Mouse (Mus musculus) left cerebral cortex, postnatal 36 days (tissue): ENCODE results near the gene Pmp22. TPM values are rescaled to one million over a fixed set of nuclear protein-coding genes. Genes with fewer than 3 reads are reported as not detected.

Experiments used
- DNase-seq, 2 experiments: peaks; one replicate each; pipeline ENCODE4 v3.0.0; 2021 to 2022; ENCODE audit warnings: low spot score in 2 of 2, mixed read lengths in 1 of 2
- intact Hi-C: fragments of 180-260 bp; cut with DNase I; formaldehyde crosslinking; loops from one replicate; pipeline ENCODE4 v1.15.1; 2025
- total RNA-seq, 2 experiments: library from RNA; stranded (reverse); gene quantifications; 2 replicates each; pipeline ENCODE4 v1.2.3; 2021

Gene Pmp22
- 10 to 100 TPM; 22.4 to 28.4 TPM for total RNA-seq

DNA sequence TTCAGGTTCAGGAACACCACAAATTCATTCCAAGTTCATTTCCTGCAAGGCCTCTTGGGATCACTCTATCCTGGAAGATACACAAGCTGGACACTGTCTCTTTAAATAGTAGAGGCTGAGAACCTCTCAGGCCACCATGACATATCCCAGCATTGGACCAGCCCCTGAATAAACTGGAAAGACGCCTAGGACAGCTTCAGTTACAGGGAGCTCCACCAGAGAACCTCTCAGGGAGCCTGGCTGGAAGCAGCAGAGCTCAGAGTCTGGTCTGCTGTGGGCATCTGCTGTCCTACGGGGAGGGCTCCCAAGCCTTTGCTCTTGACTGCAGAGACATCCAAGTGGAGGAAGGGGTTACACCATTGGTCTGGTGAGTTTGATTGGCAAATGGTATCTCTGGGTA, at the start of gene Pmp22:
TSS of gene Pmp22 (plus strand) at position 199 of the 400 bp plus-strand sequence.
- no peak for DNase-seq
- intact Hi-C loops = no loop called here

DNA sequence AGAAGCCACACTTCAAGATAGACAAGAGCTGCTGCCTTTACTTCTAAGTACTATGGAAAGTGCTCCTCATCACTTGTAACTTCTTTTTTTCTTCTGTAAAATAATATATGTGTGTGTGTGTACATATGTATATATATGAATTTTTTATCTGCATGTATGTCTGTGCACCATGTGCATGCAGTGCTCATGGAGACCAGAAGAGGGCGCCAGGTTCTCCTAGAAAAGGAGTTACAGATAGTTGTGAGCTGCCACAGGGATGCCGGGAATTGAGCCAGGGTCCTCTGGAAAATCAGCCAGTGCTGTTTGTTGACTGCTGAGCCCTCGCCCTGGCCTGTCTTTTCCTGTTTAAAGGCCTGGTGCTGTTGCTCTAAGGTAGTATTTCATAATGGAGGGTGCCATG, 44.2 kb upstream of the Pmp22 start:
- no peak for DNase-seq
- intact Hi-C loops = no loop called here

- intact Hi-C loops = no loop called here
- DNase-seq = no peak
These were observed 40.1 kb upstream of the Pmp22 start for GRCm38 (mm10) chr11:63088672-63089071.

GRCm38 (mm10) chr11:63090210-63090609, 38.6 kb upstream of the Pmp22 start:
- no peak for DNase-seq
- intact Hi-C loops = no loop called here

DNA sequence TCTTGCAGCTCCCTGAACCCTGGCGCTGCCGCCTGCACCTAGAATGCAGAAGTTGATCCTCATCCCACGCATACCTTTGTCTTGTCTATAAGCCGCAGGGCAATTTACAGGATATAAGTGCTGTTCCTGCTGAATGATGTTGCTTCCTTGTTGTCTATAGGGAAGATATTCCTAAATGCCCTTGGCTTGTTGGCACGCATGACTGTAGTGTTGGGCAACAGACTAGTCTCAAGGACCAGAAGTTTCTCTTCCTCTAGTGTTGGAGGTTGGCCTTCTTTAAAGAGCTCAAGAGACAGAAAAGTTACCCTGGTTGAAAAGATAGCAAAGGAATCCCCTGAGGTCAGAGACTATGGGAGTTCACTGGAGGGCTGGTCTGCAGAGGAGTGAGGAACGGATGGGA, 37.8 kb upstream of the Pmp22 start:
- DNase-seq = no peak
- intact Hi-C loops = no loop called here

DNA sequence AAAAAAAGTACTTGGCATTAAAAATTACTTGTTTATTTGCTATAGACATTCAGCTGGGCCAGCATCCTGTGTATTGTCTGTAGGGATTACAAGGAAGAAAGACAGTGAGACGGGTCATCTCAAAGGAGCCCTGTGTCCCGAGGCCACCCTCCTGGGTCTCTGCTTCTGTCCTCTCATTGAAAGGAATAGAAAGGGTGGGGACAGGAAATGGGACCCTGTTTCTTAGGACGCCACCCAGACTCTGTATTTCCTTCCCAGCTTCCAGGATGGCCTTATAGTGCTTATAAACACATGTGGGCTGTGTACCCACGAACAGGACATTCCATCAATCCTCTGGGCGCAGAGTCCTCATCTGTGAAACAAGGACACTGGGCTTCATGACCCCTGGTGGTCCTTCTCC, 36.5 kb upstream of the Pmp22 start:
- intact Hi-C loops = no loop called here

DNA sequence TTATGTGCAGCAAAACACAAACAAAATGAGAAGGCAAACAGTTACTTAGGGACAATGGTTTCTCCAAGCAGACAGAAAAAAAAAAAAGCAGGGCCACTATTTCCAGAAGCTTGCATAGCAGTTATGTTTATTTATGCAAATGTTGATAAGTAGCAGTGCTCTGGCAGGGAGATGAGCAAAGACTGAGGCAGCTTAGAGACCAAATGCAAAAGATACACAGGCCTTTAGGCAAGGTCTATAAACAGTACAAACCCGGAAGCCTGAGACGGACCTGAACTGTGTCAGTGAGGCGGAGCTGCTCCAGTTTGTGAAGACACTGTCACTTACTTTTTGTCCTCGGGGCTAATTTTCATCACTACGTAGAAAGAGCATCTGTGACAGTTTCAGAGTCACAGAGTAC, 35.2 kb upstream of the Pmp22 start:
- no peak for DNase-seq
- intact Hi-C loops = no loop called here

More for the DNA sequence above, 36.5 kb upstream of the Pmp22 start:
- no peak for DNase-seq

DNA sequence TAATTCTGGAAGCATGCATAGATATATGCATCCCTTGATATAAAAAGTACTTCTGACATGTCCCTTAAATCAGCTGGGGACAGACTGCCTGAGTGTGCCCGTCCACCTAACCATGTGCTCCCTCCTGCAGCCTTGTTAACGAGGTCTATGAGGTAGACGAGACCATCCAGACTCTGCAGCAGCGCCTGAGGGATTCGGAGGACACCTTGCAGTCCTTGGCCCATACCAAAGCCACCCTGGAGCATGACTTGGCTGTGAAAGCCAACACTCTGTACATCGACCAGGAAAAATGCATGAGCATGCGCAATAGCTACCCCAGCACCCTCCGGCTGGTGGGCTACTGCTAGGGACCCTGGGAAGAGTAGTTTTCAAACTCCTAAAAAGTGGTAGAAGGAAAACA, 34.3 kb upstream of the Pmp22 start:
- intact Hi-C loops = no loop called here
- DNase-seq = no peak

DNA sequence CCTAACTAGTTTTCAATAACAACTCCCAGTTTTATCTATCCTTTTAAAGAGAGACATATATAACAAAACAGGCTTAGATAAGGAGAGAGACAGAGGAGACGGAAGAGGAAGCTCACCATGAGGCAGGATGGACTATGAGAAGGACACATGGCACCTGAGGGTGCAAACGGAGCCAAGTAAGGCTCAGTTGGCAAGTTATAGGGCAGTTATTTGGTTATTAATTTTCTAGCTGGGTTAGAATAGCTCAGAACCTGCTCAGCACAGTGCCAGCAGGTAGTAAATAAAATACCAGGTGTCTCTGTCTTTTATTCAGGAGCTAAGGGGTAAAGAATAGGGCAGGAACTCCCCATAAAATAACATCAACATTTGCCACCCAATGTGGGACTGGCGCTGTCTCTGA, 30.8 kb upstream of the Pmp22 start:
- no peak for DNase-seq
- intact Hi-C loops = no loop called here

- no peak for DNase-seq
- intact Hi-C loops = no loop called here
These were observed 29.4 kb upstream of the Pmp22 start for GRCm38 (mm10) chr11:63099390-63099789.

DNA sequence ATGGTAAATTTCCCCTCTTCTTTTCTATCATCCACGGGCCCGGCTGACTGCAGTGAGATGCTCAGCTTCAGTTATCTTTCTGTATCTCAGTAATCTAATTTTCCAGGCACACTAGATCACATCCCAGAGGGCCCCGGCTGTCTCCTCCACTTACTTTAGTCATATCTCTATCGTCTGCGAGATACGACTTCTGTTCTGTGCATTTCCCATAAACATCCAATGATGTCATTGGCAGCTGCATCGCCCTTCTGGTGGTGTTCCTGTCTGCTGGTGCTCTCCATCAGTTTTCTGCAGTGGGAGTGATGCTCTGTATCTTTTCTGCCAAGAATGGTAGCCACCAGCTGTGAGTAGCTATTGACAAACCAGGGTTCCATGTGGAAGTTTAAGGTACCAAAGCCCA, 25.5 kb upstream of the Pmp22 start:
- DNase-seq = peak in 1 of 2 experiments; percentile 6
- intact Hi-C loops = no loop called here

GRCm38 (mm10) chr11:63104026-63104425, 24.8 kb upstream of the Pmp22 start:
- no peak for DNase-seq
- intact Hi-C loops = no loop called here

DNA sequence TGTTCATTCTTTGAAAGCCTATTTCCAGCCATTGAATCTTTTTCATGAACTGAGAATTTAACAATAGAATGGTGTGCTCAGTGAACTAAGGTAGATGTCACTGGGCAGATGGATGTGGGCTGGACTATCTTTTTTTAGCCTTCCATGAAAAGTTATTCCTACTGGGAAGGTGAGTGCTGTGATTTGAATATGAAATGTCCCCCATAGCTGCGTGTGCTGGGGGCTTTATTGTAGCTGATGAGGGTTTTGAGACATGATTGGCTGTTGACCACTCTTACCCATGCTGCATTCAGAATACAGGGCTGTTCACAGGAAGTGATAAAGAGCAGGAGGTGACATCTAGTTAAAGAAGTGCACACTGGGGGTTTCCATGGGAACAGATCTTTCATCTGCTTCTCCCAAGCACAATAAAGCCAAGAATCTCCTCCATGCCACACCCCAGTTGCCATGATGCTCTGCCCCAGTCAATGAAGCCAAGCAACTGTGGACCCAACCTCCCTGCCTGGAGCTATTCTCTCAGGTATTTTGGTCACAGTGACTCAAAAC, 19.5 kb upstream of the Pmp22 start:
- intact Hi-C loops = no loop called here
- no peak for DNase-seq

GRCm38 (mm10) chr11:63110329-63110728, 18.5 kb upstream of the Pmp22 start:
- DNase-seq = no peak
- intact Hi-C loops = no loop called here

- no peak for DNase-seq
- intact Hi-C loops = no loop called here
These were observed 13.8 kb upstream of the Pmp22 start for GRCm38 (mm10) chr11:63114807-63115641.

DNA sequence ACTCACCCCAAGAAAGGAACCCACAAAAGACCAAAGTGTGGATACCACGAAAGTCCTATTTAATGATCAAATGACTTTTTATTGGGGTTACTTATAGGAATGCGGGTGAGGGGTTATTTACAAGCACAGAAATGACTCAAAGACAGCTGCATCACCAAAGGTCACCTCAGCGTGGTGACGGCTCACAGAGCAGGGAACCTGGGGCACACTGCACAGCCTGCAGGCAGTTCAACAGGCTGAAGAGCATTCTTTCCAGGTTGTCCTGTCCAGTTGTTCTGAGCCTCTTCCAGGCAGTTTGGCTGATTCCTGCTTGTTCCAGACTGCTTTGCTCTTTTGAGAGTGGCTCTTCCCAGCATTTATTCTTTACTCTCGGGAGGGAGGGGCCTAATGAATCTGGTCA, 12.1 kb upstream of the Pmp22 start:
- no peak for DNase-seq
- intact Hi-C loops = no loop called here

DNA sequence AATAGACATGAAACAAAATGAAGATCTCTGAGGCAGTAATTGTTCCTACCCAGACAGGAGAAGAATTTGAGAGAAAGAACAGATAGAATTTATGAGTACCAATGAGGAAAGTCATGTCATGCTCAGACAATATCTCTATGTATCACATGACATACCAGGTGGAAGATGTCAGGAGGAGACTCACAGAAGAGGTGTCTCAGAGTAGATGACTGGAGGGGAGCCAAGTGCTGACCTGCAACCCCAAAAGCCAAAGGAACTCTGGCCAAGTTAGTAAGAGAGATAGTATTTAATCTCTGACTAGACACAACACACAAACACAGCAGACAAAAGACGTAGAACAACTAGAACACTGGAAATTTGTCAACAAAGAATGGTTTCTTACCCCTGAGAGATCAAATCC, 11.5 kb upstream of the Pmp22 start:
- DNase-seq = no peak
- intact Hi-C loops = no loop called here

- DNase-seq = no peak
- intact Hi-C loops = no loop called here
These were observed 9.0 kb upstream of the Pmp22 start for GRCm38 (mm10) chr11:63119791-63120190.

DNA sequence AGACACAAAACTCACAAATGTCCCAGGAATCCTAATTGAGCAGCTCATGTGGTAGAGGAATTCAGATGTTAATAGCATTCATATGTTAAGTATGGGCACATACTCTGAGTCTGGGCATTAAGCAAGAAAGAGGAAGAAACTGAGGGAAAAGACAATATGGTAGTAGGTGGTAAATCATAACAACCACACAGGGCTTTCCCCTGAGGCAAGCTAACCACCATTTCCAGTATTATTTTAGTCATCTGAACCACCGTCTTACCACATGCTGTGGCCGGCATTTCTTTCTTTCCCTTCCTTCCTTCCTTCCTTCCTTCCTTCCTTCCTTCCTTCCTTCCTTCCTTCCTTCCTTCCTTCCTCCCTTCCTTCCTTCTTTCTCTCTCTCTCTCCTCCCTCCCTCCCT, 6.5 kb upstream of the Pmp22 start:
- DNase-seq = no peak
- intact Hi-C loops = no loop called here

GRCm38 (mm10) chr11:63122776-63123350, 5.9 kb upstream of the Pmp22 start:
- intact Hi-C loops = no loop called here
- no peak for DNase-seq

DNA sequence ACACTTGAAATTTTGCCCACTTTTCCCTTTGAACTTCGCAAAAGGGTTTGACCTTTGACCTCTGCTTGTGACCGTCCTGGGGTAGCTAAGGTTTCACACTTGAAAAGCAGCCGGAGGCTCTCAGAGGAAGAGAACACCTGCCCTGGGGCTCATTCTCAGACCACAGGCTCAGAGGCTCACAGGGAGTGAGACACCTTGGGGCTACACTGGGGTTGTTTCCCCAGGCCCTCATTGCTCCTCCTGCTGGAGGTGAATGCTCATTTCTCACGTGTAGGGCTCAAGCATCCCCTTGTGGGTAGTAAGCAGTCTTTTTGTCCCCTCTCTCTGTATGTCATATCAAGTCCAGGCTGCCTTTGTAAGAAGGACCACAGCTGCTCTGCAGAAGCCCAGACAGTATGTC, 4.5 kb upstream of the Pmp22 start:
- intact Hi-C loops = no loop called here
- DNase-seq = no peak
